Comparison of ENCODE assay signal across 22 mouse cellular contexts in genomic region chr4:34603123-34603522, GRCm38 (mm10). TPM values are rescaled to one million over a fixed set of nuclear protein-coding genes. Genes with fewer than 3 reads are reported as not detected.
A peak's percentile ranks its signal among the peaks of the same experiment; 100 is the strongest.
DNase-seq lines count a peak whose midpoint lies in the region; ATAC-seq and TF ChIP-seq lines count a peak whose summit lies in the region.
"Had no signal": no experiment of that assay in that cellular context is flagged by ENCODE, and none has a peak within 500 bp of the region (broad histone marks: within the 10 kb centered on the region; RNA-seq: fewer than 3 reads in every experiment).

No protein-coding gene starts in this region.

- H3K4me1 ChIP-seq in hindbrain, embryonic 16.5 days (ENCODE audit: control insufficient read depth, insufficient read depth, low read depth, low read length): no peaks in the 10 kb centered on the region
- H3K4me1 ChIP-seq in hindbrain, embryonic 12.5 days: no peaks in the 10 kb centered on the region
- H3K4me1 ChIP-seq in hindbrain, postnatal 0 days (ENCODE audit: insufficient read depth, low read length): no peaks in the 10 kb centered on the region
- H3K4me1 ChIP-seq in hindbrain, embryonic 13.5 days (replicated peaks): no peaks in the 10 kb centered on the region
- H3K4me1 ChIP-seq in midbrain, postnatal 0 days (ENCODE audit: insufficient read depth, low read length): no peaks in the 10 kb centered on the region
- no peaks in the 10 kb centered on the region for H3K4me1 ChIP-seq in midbrain, embryonic 14.5 days (ENCODE audit: control insufficient read depth, insufficient read depth, low read length)

- intact Hi-C loops in left cerebral cortex, postnatal 4 days (cut with DNase I): no loop called here

- no peaks in the 10 kb centered on the region for H3K9me3 ChIP-seq in hindbrain, embryonic 16.5 days (ENCODE audit: control insufficient read depth, low read length)
- no peaks in the 10 kb centered on the region for H3K9me3 ChIP-seq in hindbrain, embryonic 12.5 days (replicated peaks)
- H3K9me3 ChIP-seq in hindbrain, postnatal 0 days (ENCODE audit: low read length): no peaks in the 10 kb centered on the region
- no peaks in the 10 kb centered on the region for H3K9me3 ChIP-seq in hindbrain, embryonic 13.5 days
- no peaks in the 10 kb centered on the region for H3K9me3 ChIP-seq in midbrain, postnatal 0 days (ENCODE audit: low read length)
- H3K9me3 ChIP-seq in midbrain, embryonic 14.5 days (ENCODE audit: control insufficient read depth, low read length): no peaks in the 10 kb centered on the region
- H3K9me3 ChIP-seq: G1E had no signal

- ATAC-seq in hindbrain, embryonic 16.5 days: peak; percentile 65; the same call in 1 of the 2 replicates
- no peak for ATAC-seq in hindbrain, embryonic 12.5 days (ENCODE audit: low FRiP score)
- ATAC-seq in hindbrain, postnatal 0 days: peak; percentile 83
- no peak for ATAC-seq in hindbrain, embryonic 13.5 days (ENCODE audit: low FRiP score)
- no peak for ATAC-seq in midbrain, postnatal 0 days (ENCODE audit: low FRiP score)
- ATAC-seq in midbrain, embryonic 14.5 days (ENCODE audit: low FRiP score, low TSS enrichment): no peak
- ATAC-seq: activated CD4-positive, CD25-positive, alpha-beta regulatory T cell, adult 4 months; CD4-positive, CD25-positive, alpha-beta regulatory T cell, adult 4 months; Patski had no signal

- H3K36me3 ChIP-seq in hindbrain, embryonic 16.5 days (ENCODE audit: control insufficient read depth, insufficient read depth, low read length): peaks cover 20% of the 10 kb centered on the region
- peaks cover 53% of the 10 kb centered on the region for H3K36me3 ChIP-seq in hindbrain, embryonic 12.5 days
- H3K36me3 ChIP-seq in hindbrain, postnatal 0 days (ENCODE audit: insufficient read depth, low read length): peaks cover 16% of the 10 kb centered on the region
- peaks cover 62% of the 10 kb centered on the region for H3K36me3 ChIP-seq in hindbrain, embryonic 13.5 days
- peaks cover 27% of the 10 kb centered on the region for H3K36me3 ChIP-seq in midbrain, postnatal 0 days (ENCODE audit: insufficient read depth, low read length)
- peaks cover 69% of the 10 kb centered on the region for H3K36me3 ChIP-seq in midbrain, embryonic 14.5 days (ENCODE audit: control insufficient read depth, insufficient read depth, low read length)

- no peak for TF ChIP-seq CTCF in hindbrain, postnatal 0 days (IDR thresholded peaks at IDR 0.05; ENCODE audit: low read depth)
- TF ChIP-seq CTCF in midbrain, postnatal 0 days (IDR thresholded peaks at IDR 0.05): no peak

- no peak overlapping the region for H3K27ac ChIP-seq in hindbrain, embryonic 16.5 days (ENCODE audit: low read depth, low read length)
- no peak overlapping the region for H3K27ac ChIP-seq in hindbrain, embryonic 12.5 days
- no peak overlapping the region for H3K27ac ChIP-seq in hindbrain, postnatal 0 days
- no peak overlapping the region for H3K27ac ChIP-seq in hindbrain, embryonic 13.5 days
- no peak overlapping the region for H3K27ac ChIP-seq in midbrain, postnatal 0 days (ENCODE audit: low read depth, low read length)
- H3K27ac ChIP-seq in midbrain, embryonic 14.5 days (replicated peaks; ENCODE audit: low read depth, low read length): no peak overlapping the region

- peak; percentile 48 for DNase-seq in hindbrain, postnatal 0 days (ENCODE audit: low spot score)
- peak; percentile 6 for DNase-seq in left cerebral cortex, postnatal 4 days
- no peak for DNase-seq in left cerebral cortex, adult 8-10 months (ENCODE audit: low spot score in 2 of 2)
- DNase-seq in midbrain, postnatal 0 days (ENCODE audit: low spot score): peak; percentile 67
- DNase-seq in midbrain, embryonic 14.5 days: no peak
- DNase-seq: adrenal gland, adult 2 months; adrenal gland, adult 8-10 months; adrenal gland, postnatal 10 days; adrenal gland, postnatal 14 days; adrenal gland, postnatal 25 days; adrenal gland, postnatal 36 days; B cell, adult 2 months; cerebellum, adult 11 months; cerebellum, adult 11-12 months had no signal

- no peaks in the 10 kb centered on the region for H3K27me3 ChIP-seq in hindbrain, embryonic 16.5 days (replicated peaks; ENCODE audit: control insufficient read depth, insufficient read depth, low read length)
- H3K27me3 ChIP-seq in hindbrain, embryonic 12.5 days: no peaks in the 10 kb centered on the region
- no peaks in the 10 kb centered on the region for H3K27me3 ChIP-seq in hindbrain, postnatal 0 days (ENCODE audit: insufficient read depth, low read length)
- H3K27me3 ChIP-seq in hindbrain, embryonic 13.5 days: no peaks in the 10 kb centered on the region
- no peaks in the 10 kb centered on the region for H3K27me3 ChIP-seq in midbrain, postnatal 0 days (ENCODE audit: insufficient read depth, low read length)
- H3K27me3 ChIP-seq in midbrain, embryonic 14.5 days (ENCODE audit: control insufficient read depth, insufficient read depth, low read length): no peaks in the 10 kb centered on the region
- H3K27me3 ChIP-seq: CH12.LX, Patski had no signal

- WGBS in hindbrain, embryonic 16.5 days: 82% methylated on average over 6 of the region's 6 CpGs
- 97% methylated on average over 6 of the region's 6 CpGs for WGBS in hindbrain, embryonic 12.5 days
- WGBS in hindbrain, postnatal 0 days: 62% methylated on average over 6 of the region's 6 CpGs
- WGBS in hindbrain, embryonic 13.5 days: 93% methylated on average over 6 of the region's 6 CpGs
- WGBS in midbrain, postnatal 0 days: 66% methylated on average over 6 of the region's 6 CpGs
- 86% methylated on average over 6 of the region's 6 CpGs for WGBS in midbrain, embryonic 14.5 days

- no peak overlapping the region for H3K4me3 ChIP-seq in hindbrain, embryonic 16.5 days (ENCODE audit: low read length)
- H3K4me3 ChIP-seq in hindbrain, embryonic 12.5 days: no peak overlapping the region
- no peak overlapping the region for H3K4me3 ChIP-seq in hindbrain, postnatal 0 days (ENCODE audit: low read length)
- no peak overlapping the region for H3K4me3 ChIP-seq in hindbrain, embryonic 13.5 days
- no peak overlapping the region for H3K4me3 ChIP-seq in midbrain, postnatal 0 days (ENCODE audit: low read depth, low read length)
- H3K4me3 ChIP-seq in midbrain, embryonic 14.5 days (replicated peaks; ENCODE audit: low read depth, low read length): no peak overlapping the region

- H3K4me2 ChIP-seq in hindbrain, embryonic 16.5 days (ENCODE audit: low read length): no peak overlapping the region
- no peak overlapping the region for H3K4me2 ChIP-seq in hindbrain, embryonic 12.5 days (replicated peaks)
- H3K4me2 ChIP-seq in hindbrain, postnatal 0 days (ENCODE audit: low read depth, low read length): no peak overlapping the region
- no peak overlapping the region for H3K4me2 ChIP-seq in hindbrain, embryonic 13.5 days
- no peak overlapping the region for H3K4me2 ChIP-seq in midbrain, postnatal 0 days (ENCODE audit: low read depth, low read length, poor library complexity, severe bottlenecking)
- H3K4me2 ChIP-seq in midbrain, embryonic 14.5 days (ENCODE audit: low read length): no peak overlapping the region

- H3K9ac ChIP-seq in hindbrain, embryonic 16.5 days (ENCODE audit: low read depth, low read length): no peak overlapping the region
- no peak overlapping the region for H3K9ac ChIP-seq in hindbrain, embryonic 12.5 days
- H3K9ac ChIP-seq in hindbrain, postnatal 0 days (replicated peaks; ENCODE audit: low read length): no peak overlapping the region
- H3K9ac ChIP-seq in hindbrain, embryonic 13.5 days: no peak overlapping the region
- H3K9ac ChIP-seq in midbrain, postnatal 0 days (replicated peaks; ENCODE audit: low read length, poor library complexity, severe bottlenecking): no peak overlapping the region
- H3K9ac ChIP-seq in midbrain, embryonic 14.5 days (replicated peaks; ENCODE audit: low read length): no peak overlapping the region

RNA-seq across cellular contexts. Expression of gene Orc3, which starts 11.6 kb away (rescaled TPM):
- 71.0 and 76.9 TPM in 2 replicates for polyA plus RNA-seq in hindbrain, embryonic 16.5 days (2015; fragmentation: Nextera tagmentation; extraction: Ambion mirVana)
- polyA plus RNA-seq in hindbrain, embryonic 12.5 days (2016; fragmentation: Nextera tagmentation; extraction: Ambion mirVana): 104 and 113 TPM in 2 replicates
- total RNA-seq in hindbrain, postnatal 0 days (2014; rRNA removed): 68.0 and 68.9 TPM in 2 replicates
- polyA plus RNA-seq in hindbrain, postnatal 0 days (2015; fragmentation: Nextera tagmentation; extraction: Ambion mirVana): 61.8 and 61.9 TPM in 2 replicates
- polyA plus RNA-seq in hindbrain, embryonic 13.5 days (2015; fragmentation: Nextera tagmentation; extraction: Ambion mirVana): 89.2 and 90.9 TPM in 2 replicates
- total RNA-seq in left cerebral cortex, postnatal 4 days (2021): 10 to 100 TPM; 64.9 to 68.4 TPM
- total RNA-seq in left cerebral cortex, adult 8-10 months (2022): 10 to 100 TPM; 50.4 to 54.8 (median 53.0) TPM
- 57.2 and 76.1 TPM in 2 replicates for total RNA-seq in midbrain, postnatal 0 days (2014; rRNA removed)
- 61.3 and 65.0 TPM in 2 replicates for polyA plus RNA-seq in midbrain, postnatal 0 days (2015; fragmentation: Nextera tagmentation; extraction: Ambion mirVana)
- polyA plus RNA-seq in midbrain, embryonic 14.5 days (2014; fragmentation: Nextera tagmentation; extraction: Ambion mirVana): 95.2 and 118 TPM in 2 replicates

RNA-seq across cellular contexts. Expression of gene Rars2, which starts 11.6 kb away (rescaled TPM):
- 47.4 and 49.4 TPM in 2 replicates for polyA plus RNA-seq in hindbrain, embryonic 16.5 days (2015; fragmentation: Nextera tagmentation; extraction: Ambion mirVana)
- polyA plus RNA-seq in hindbrain, embryonic 12.5 days (2016; fragmentation: Nextera tagmentation; extraction: Ambion mirVana): 72.2 and 72.7 TPM in 2 replicates
- total RNA-seq in hindbrain, postnatal 0 days (2014; rRNA removed): 11.0 and 16.8 TPM in 2 replicates
- 45.8 and 46.5 TPM in 2 replicates for polyA plus RNA-seq in hindbrain, postnatal 0 days (2015; fragmentation: Nextera tagmentation; extraction: Ambion mirVana)
- 59.3 and 60.0 TPM in 2 replicates for polyA plus RNA-seq in hindbrain, embryonic 13.5 days (2015; fragmentation: Nextera tagmentation; extraction: Ambion mirVana)
- total RNA-seq in left cerebral cortex, postnatal 4 days (2021): 10 to 100 TPM; 28.2 TPM
- total RNA-seq in left cerebral cortex, adult 8-10 months (2022): 10 to 100 TPM; 31.8 to 37.2 (median 35.3) TPM
- total RNA-seq in midbrain, postnatal 0 days (2014; rRNA removed): 24.1 and 26.7 TPM in 2 replicates
- 43.0 and 44.9 TPM in 2 replicates for polyA plus RNA-seq in midbrain, postnatal 0 days (2015; fragmentation: Nextera tagmentation; extraction: Ambion mirVana)
- polyA plus RNA-seq in midbrain, embryonic 14.5 days (2014; fragmentation: Nextera tagmentation; extraction: Ambion mirVana): 48.2 and 59.5 TPM in 2 replicates

RNA-seq across cellular contexts. Expression of gene Akirin2, which starts 52.4 kb away (rescaled TPM):
- 35.3 and 56.6 TPM in 2 replicates for polyA plus RNA-seq in hindbrain, embryonic 16.5 days (2015; fragmentation: Nextera tagmentation; extraction: Ambion mirVana)
- 139 and 147 TPM in 2 replicates for polyA plus RNA-seq in hindbrain, embryonic 12.5 days (2016; fragmentation: Nextera tagmentation; extraction: Ambion mirVana)
- total RNA-seq in hindbrain, postnatal 0 days (2014; rRNA removed): 75.7 and 82.1 TPM in 2 replicates
- polyA plus RNA-seq in hindbrain, postnatal 0 days (2015; fragmentation: Nextera tagmentation; extraction: Ambion mirVana): 77.5 and 82.5 TPM in 2 replicates
- polyA plus RNA-seq in hindbrain, embryonic 13.5 days (2015; fragmentation: Nextera tagmentation; extraction: Ambion mirVana): 91.5 and 100 TPM in 2 replicates
- 100 to 1,000 TPM; 124 to 135 TPM for total RNA-seq in left cerebral cortex, postnatal 4 days (2021)
- 100 to 1,000 TPM in 2 of 4 experiments, 10 to 100 TPM in 2; 95.2 to 106 (median 99.5) TPM for total RNA-seq in left cerebral cortex, adult 8-10 months (2022)
- total RNA-seq in midbrain, postnatal 0 days (2014; rRNA removed): 103 and 124 TPM in 2 replicates
- 69.1 and 85.7 TPM in 2 replicates for polyA plus RNA-seq in midbrain, postnatal 0 days (2015; fragmentation: Nextera tagmentation; extraction: Ambion mirVana)
- 86.8 and 102 TPM in 2 replicates for polyA plus RNA-seq in midbrain, embryonic 14.5 days (2014; fragmentation: Nextera tagmentation; extraction: Ambion mirVana)

Comparison
In these comparisons a context has a peak if more than half of its experiments do, and no peak if none do; other contexts are left out.
1. ATAC-seq: peak in hindbrain, embryonic 16.5 days (single experiment) and hindbrain, postnatal 0 days (single experiment); none in hindbrain, embryonic 12.5 days (single experiment), hindbrain, embryonic 13.5 days (single experiment), midbrain, postnatal 0 days (single experiment) and midbrain, embryonic 14.5 days (single experiment).
2. DNase-seq: peak in hindbrain, postnatal 0 days (single experiment), left cerebral cortex, postnatal 4 days (single experiment) and midbrain, postnatal 0 days (single experiment); none in left cerebral cortex, adult 8-10 months (0 of 2) and midbrain, embryonic 14.5 days (single experiment).